Mouse (Mus musculus) brain, adult 2 months (tissue): ENCODE data around the gene Top3b.
"Not testable (repeated sequence)": the region's sequence is repeated elsewhere in the genome, so short reads cannot be mapped to it uniquely, and the experiment has no call there.

Source experiments
- DNase-seq: peaks from one replicate; pipeline ENCODE4 v3.0.0; 2011; ENCODE audit warnings: low read depth, low spot score

Top3b gene

GRCm38 (mm10) chr16:16870617-16871331, at the start of gene Top3b, which contains the start of gene Vpreb1:
TSS of gene Top3b (plus strand) at chr16:16870736.
TSS of gene Vpreb1 (minus strand) at chr16:16870843.
- peak; percentile 99 for DNase-seq

- DNase-seq = no peak
Measured at GRCm38 (mm10) chr16:16825476-16825875, 45.1 kb upstream of the Top3b start.

- no peak for DNase-seq
Measured at GRCm38 (mm10) chr16:16826223-16826622, 44.3 kb upstream of the Top3b start.

- DNase-seq = peak; percentile 73
Measured at GRCm38 (mm10) chr16:16828757-16829615, 41.5 kb upstream of the Top3b start, which contains the start of gene Spag6l. TSS of gene Spag6l (minus strand) at chr16:16829456.

GRCm38 (mm10) chr16:16829671-16830070, 40.9 kb upstream of the Top3b start:
- no peak for DNase-seq

- no peak for DNase-seq
Measured at GRCm38 (mm10) chr16:16849196-16849595, 21.3 kb upstream of the Top3b start.

GRCm38 (mm10) chr16:16852411-16852810, 18.1 kb upstream of the Top3b start:
- no peak for DNase-seq

GRCm38 (mm10) chr16:16854836-16855235, 15.7 kb upstream of the Top3b start:
- DNase-seq = peak; percentile 64

- DNase-seq = peak; percentile 75
Measured at GRCm38 (mm10) chr16:16855541-16855940, 15.0 kb upstream of the Top3b start.

GRCm38 (mm10) chr16:16856054-16856453, 14.5 kb upstream of the Top3b start:
- DNase-seq = not testable (repeated sequence)

GRCm38 (mm10) chr16:16856731-16857476, 13.6 kb upstream of the Top3b start:
- no peak for DNase-seq

GRCm38 (mm10) chr16:16862288-16862687, 8.2 kb upstream of the Top3b start:
- no peak for DNase-seq

- DNase-seq = no peak
Measured at GRCm38 (mm10) chr16:16863978-16864377, 6.6 kb upstream of the Top3b start, which contains the start of gene Igll1. TSS of gene Igll1 (minus strand) at chr16:16863985.

- DNase-seq = no peak
Measured at GRCm38 (mm10) chr16:16865217-16865616, 5.3 kb upstream of the Top3b start.

GRCm38 (mm10) chr16:16865696-16866561, 4.6 kb upstream of the Top3b start:
- DNase-seq = no peak

GRCm38 (mm10) chr16:16870241-16870616, 307 bp upstream of the Top3b start:
- DNase-seq = no peak

GRCm38 (mm10) chr16:16879025-16879424, 8.5 kb downstream of the Top3b start:
- DNase-seq = no peak

GRCm38 (mm10) chr16:16888341-16888740, 17.8 kb downstream of the Top3b start:
- DNase-seq = no peak

GRCm38 (mm10) chr16:16892366-16892765, 21.8 kb downstream of the Top3b start:
- no peak for DNase-seq

- DNase-seq = no peak
Measured at GRCm38 (mm10) chr16:16896015-16896381, 25.5 kb downstream of the Top3b start.
